Mouse (Mus musculus): ENCODE measurements around the gene Snx17.

DNA sequence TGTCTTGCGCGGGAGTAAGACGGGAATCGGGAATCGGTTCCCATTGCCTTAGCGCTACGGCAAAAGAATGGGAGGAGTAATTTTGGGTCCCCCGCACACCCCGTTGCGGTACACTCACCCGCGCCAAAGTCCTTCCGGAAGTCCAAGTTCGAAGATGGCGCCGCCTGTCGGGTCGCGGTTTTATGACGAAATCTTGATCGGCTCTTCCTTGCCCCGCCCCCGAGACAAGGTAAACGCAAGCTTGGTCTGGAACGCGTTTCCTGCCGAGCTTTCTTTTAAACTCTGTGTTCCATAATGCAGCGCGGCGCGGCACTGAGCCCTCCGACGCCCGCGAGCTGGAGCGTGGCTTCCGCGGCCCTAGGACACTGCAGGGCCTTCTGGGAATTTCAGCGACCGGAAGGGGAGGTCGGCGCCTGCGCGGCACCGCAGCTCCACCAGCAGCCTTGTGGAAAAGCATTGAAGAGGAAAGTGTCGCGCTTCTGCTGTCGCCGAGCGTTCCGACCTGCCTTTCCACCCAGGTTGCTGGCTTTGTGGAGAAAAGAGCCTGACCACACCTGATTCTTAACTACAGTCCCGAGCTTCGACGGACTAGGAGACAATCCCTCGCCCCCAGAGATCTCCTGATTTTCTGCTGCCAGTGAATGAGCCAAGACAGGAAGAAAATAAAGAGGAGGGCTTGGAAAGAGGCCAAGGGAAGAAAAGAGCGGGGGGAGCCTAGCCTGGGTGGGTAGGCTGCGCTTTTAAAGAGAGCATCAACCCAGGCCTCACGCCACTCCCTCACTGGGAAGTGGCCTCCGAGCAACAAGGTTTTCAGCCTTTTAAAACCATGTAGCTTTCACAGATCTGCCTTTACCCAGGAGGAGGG, 13.0 kb upstream of the Snx17 start, which contains the start of the genes Gm29609 and Gtf3c2:
- TF ChIP-seq EP300 (IDR thresholded peaks at IDR 0.05; ENCODE audit: low read depth) (no peak), CTCF (IDR thresholded peaks at IDR 0.05; ENCODE audit: low read depth) (no peak; the same call in 1 of the 2 replicates)

Measured in heart, postnatal 0 days (tissue).